Mouse (Mus musculus): Measurements from ENCODE around the gene Slc39a10. TPM values are rescaled to one million over a fixed set of nuclear protein-coding genes. Genes with fewer than 3 reads are reported as not detected.

Gene Slc39a10
- polyA plus RNA-seq (2016; fragmentation: Nextera tagmentation; extraction: Ambion mirVana), result 38.7 and 41.8 TPM in 2 replicates

DNA sequence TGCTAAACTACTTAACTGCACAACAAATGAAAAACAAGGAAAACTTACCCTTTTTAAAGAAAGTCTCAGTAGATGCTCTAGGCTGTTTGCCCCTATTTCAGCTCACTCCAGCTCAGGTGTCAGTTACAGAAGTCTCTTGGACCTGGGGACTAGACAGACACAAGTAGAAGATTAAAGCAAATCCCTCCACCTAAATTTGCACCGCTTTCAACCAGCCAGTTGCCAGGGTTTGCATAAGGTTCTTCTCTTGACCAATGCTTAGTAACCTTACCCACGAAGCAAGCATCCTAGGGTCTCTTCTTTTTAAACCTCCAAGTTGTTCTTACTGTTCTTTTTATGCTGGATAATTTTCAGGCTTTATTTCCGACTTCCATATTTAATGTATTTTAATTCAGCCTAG is at the start of gene Slc39a10:
Gene Slc39a10, minus strand, starts transcription at position 101 of the 400 bp plus-strand sequence.
- no peak within 1 kb of the TSS for H3K27ac ChIP-seq (ENCODE audit: poor library complexity, severe bottlenecking)
- no peaks in the 10 kb centered on the region for H3K9me3 ChIP-seq (replicated peaks)
- WGBS, result 67% methylated on average over 3 of the region's 3 CpGs
- peaks cover 18% of the 10 kb centered on the region for H3K4me1 ChIP-seq (replicated peaks)
- no peak within 1 kb of the TSS for H3K4me3 ChIP-seq
- H3K36me3 ChIP-seq, result no peaks in the 10 kb centered on the region
- no peak within 1 kb of the TSS for H3K9ac ChIP-seq
- ATAC-seq (ENCODE audit: insufficient number of reproducible peaks, low FRiP score), result no peak
- H3K27me3 ChIP-seq (replicated peaks), result no peaks in the 10 kb centered on the region
- no peak within 1 kb of the TSS for H3K4me2 ChIP-seq

DNA sequence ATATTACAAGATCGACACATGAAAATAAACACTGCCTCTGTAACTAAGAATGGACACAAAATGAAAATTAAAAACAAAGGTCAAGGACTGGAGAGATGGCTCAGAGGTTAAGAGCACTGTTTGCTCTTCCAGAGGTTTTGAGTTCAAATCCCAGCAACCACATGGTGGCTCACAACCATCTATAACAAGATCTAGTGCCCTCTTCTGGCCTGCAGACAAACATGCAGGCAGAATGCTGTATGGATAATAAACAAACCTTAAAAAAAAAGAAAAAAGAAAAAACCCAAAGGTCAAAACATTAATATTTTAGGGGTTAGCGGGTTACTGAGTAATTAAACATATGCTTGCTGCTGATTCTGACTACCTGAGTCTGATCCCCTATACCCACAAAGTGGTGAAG is 46.6 kb upstream of the Slc39a10 start:
- H3K9ac ChIP-seq, result no peak overlapping the region
- 0 out of 2 replicates have a peak, but pooled peaks cover 5% of the 10 kb centered on the region for H3K9me3 ChIP-seq (replicated peaks)
- no peaks in the 10 kb centered on the region for H3K4me1 ChIP-seq (replicated peaks)
- 75% methylated on average over 2 of the region's 2 CpGs for WGBS
- H3K27ac ChIP-seq (ENCODE audit: poor library complexity, severe bottlenecking), result no peak overlapping the region
- ATAC-seq (ENCODE audit: insufficient number of reproducible peaks, low FRiP score), result no peak
- no peak overlapping the region for H3K4me2 ChIP-seq
- no peaks in the 10 kb centered on the region for H3K27me3 ChIP-seq (replicated peaks)
- H3K36me3 ChIP-seq, result no peaks in the 10 kb centered on the region
- no peak overlapping the region for H3K4me3 ChIP-seq

DNA sequence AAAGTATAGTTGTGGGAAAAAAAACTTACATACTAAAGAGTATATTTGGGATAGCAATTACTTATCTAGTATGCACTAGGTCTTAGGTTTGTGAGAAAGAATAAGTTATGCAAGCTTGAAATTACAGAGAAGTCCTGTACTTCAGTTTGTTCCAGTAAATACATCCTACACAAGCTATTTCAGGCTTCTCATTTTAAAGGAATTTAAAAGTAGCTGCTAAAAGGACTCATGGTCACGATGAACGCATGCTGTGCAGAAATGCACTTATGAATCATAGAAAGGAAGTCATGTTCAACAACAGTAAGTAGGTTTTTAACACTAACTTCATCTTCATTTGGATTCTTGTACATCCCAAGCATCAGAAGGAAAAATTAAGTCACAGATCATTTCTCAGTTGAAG is 45.0 kb upstream of the Slc39a10 start:
- H3K9me3 ChIP-seq (replicated peaks), result 0 out of 2 replicates have a peak, but pooled peaks cover 5% of the 10 kb centered on the region
- no peak overlapping the region for H3K9ac ChIP-seq
- H3K4me2 ChIP-seq, result no peak overlapping the region
- H3K27me3 ChIP-seq (replicated peaks), result no peaks in the 10 kb centered on the region
- no peaks in the 10 kb centered on the region for H3K36me3 ChIP-seq
- no peak for ATAC-seq (ENCODE audit: insufficient number of reproducible peaks, low FRiP score)
- H3K4me1 ChIP-seq (replicated peaks), result no peaks in the 10 kb centered on the region
- H3K4me3 ChIP-seq, result no peak overlapping the region
- WGBS, result 62% methylated on average over 2 of the region's 2 CpGs
- H3K27ac ChIP-seq (ENCODE audit: poor library complexity, severe bottlenecking), result no peak overlapping the region

DNA sequence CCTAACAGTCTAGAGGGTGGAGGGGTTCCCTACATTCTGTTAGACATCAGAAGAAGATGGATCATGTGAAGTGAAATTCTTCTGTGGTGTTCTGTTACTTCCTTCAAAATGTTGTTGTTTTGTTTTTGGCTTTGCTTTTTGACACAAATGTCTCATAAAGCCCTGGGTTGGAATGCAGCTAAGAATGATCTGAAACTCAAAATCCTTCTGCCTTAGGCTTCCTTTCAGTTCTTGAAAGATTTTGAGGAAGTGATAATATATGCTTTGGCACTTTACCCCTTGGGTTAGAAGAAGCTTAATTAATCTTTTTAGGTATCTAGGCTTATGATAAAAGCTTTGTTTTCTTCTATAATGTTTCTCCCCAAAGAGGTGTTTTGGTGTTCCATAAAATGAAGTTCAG is 34.5 kb upstream of the Slc39a10 start:
- H3K36me3 ChIP-seq, result no peaks in the 10 kb centered on the region
- ATAC-seq (ENCODE audit: insufficient number of reproducible peaks, low FRiP score), result no peak
- no peaks in the 10 kb centered on the region for H3K27me3 ChIP-seq (replicated peaks)
- H3K27ac ChIP-seq (ENCODE audit: poor library complexity, severe bottlenecking), result no peak overlapping the region
- H3K4me1 ChIP-seq (replicated peaks), result no peaks in the 10 kb centered on the region
- H3K9ac ChIP-seq, result no peak overlapping the region
- H3K9me3 ChIP-seq (replicated peaks), result no peaks in the 10 kb centered on the region
- no peak overlapping the region for H3K4me3 ChIP-seq
- H3K4me2 ChIP-seq, result no peak overlapping the region

DNA sequence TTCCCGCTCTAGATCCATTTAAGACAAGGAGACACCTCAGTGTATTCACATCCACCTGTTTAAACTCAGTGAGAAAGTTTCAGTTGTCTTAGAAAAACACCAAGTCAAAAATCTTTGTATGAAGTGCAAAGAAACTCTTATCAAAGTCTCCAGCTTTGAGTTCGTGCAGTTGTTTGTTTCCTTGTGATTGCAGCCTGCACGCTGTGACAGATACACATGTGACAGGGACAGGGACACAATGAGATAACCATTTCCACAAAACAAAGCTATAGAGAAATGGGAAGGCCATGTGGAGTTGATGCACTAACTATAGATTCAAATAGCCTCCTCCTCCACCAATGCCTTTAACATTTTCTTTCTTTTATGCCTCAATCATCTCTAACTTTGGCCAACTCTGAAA is 33.6 kb upstream of the Slc39a10 start:
- H3K4me1 ChIP-seq (replicated peaks), result no peaks in the 10 kb centered on the region
- ATAC-seq (ENCODE audit: insufficient number of reproducible peaks, low FRiP score), result no peak
- no peak overlapping the region for H3K27ac ChIP-seq (ENCODE audit: poor library complexity, severe bottlenecking)
- H3K9me3 ChIP-seq (replicated peaks), result no peaks in the 10 kb centered on the region
- no peak overlapping the region for H3K4me2 ChIP-seq
- H3K27me3 ChIP-seq (replicated peaks), result no peaks in the 10 kb centered on the region
- WGBS, result 31% methylated on average over 3 of the region's 3 CpGs
- no peaks in the 10 kb centered on the region for H3K36me3 ChIP-seq
- H3K4me3 ChIP-seq, result no peak overlapping the region
- H3K9ac ChIP-seq, result no peak overlapping the region

DNA sequence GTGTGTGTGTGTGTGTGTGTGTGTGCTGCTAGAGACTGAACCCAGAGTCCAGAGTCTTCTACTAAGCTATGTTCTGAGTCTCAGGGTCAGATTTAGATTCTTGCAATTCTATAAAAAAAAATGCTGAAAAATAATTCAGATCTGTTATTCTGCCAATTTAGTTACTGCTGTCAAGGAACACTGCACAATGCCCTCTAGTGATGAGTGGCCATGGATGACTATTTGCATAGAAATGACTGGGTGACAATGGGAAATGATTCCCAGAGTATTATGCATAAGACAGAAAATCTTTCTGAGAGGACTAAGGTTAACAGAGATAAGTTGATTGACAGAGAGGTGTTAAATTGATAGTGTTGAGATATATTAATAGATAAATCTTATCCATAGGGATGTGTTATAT is 32.3 kb upstream of the Slc39a10 start:
- no peak overlapping the region for H3K9ac ChIP-seq
- no peaks in the 10 kb centered on the region for H3K4me1 ChIP-seq (replicated peaks)
- no peak overlapping the region for H3K27ac ChIP-seq (ENCODE audit: poor library complexity, severe bottlenecking)
- H3K4me2 ChIP-seq, result no peak overlapping the region
- H3K9me3 ChIP-seq (replicated peaks), result no peaks in the 10 kb centered on the region
- no peak overlapping the region for H3K4me3 ChIP-seq
- no peaks in the 10 kb centered on the region for H3K27me3 ChIP-seq (replicated peaks)
- no peaks in the 10 kb centered on the region for H3K36me3 ChIP-seq
- no peak for ATAC-seq (ENCODE audit: insufficient number of reproducible peaks, low FRiP score)

DNA sequence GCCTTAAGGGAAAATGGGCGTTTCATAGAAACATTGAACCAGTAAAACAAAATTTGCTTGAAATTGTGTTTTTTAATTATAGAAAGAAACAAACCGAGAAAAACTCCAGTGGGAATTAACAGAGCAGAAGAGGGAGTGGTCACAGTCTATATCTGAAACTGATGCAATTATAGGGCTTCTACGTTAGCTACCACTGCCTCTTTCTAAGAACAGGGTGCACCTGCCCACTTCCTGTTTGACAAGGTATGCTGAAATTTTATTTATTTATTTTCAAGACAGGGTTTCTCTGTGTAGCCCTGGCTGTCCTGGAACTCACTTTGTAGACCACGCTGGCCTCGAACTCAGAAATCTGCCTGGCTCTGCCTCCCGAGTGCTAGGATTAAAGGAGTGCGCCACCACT is 30.3 kb upstream of the Slc39a10 start:
- WGBS, result 84% methylated on average over 7 of the region's 7 CpGs

DNA sequence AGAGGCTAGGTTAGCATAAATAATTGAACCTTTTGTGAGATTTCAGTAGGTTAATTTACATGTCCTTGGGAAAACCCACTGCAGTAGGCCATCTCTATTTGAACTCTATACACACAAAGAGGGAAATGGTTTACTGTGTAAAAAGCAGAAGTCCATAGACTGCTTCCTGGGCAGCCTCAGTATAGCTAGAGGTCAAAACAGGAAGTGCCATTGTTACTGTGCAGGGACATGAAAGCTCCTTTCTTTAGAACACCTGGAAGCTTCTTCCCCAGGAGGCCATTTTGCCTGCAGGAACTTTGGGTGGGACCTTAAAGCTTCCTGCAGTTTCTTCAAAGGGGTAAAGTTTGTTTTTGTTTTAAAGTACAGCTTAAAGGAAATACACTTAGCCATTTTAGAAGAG is 29.0 kb upstream of the Slc39a10 start:
- Histone ChIP-seq H3K27ac (ENCODE audit: poor library complexity, severe bottlenecking) (no peak overlapping the region), H3K36me3 (no peaks in the 10 kb centered on the region), H3K9me3 (replicated peaks) (no peaks in the 10 kb centered on the region), H3K27me3 (replicated peaks) (no peaks in the 10 kb centered on the region), H3K4me3 (no peak overlapping the region), H3K4me1 (replicated peaks) (no peaks in the 10 kb centered on the region), H3K4me2 (no peak overlapping the region), H3K9ac (no peak overlapping the region)
- no peak for ATAC-seq (ENCODE audit: insufficient number of reproducible peaks, low FRiP score)

More for the DNA sequence above, 30.3 kb upstream of the Slc39a10 start:
- no peak overlapping the region for H3K27ac ChIP-seq (ENCODE audit: poor library complexity, severe bottlenecking)
- no peaks in the 10 kb centered on the region for H3K9me3 ChIP-seq (replicated peaks)
- H3K4me3 ChIP-seq, result no peak overlapping the region
- no peaks in the 10 kb centered on the region for H3K36me3 ChIP-seq
- H3K27me3 ChIP-seq (replicated peaks), result no peaks in the 10 kb centered on the region
- H3K4me2 ChIP-seq, result no peak overlapping the region
- no peaks in the 10 kb centered on the region for H3K4me1 ChIP-seq (replicated peaks)
- no peak overlapping the region for H3K9ac ChIP-seq
- no peak for ATAC-seq (ENCODE audit: insufficient number of reproducible peaks, low FRiP score)

DNA sequence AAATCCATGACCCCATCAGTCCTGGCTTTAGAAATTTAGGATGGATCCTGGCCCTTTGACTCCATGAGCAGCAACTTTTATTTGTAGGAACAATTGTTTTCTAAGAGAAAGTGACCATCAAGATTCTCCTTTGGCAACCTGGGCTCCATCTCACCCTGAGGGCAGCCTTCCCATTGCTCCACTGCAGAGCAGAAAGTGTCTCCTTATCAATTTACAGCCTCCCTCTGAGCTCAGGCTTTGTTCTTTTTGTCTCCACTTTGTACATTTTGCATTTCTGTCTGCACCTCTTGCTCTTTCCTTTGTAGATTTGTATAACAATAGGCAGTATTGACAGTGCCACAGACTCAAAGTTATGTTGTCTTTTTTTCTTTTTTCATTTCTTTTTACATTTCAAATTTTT is 23.6 kb upstream of the Slc39a10 start:
- no peaks in the 10 kb centered on the region for H3K27me3 ChIP-seq (replicated peaks)
- H3K9me3 ChIP-seq (replicated peaks), result peaks cover 7% of the 10 kb centered on the region
- H3K4me2 ChIP-seq, result no peak overlapping the region
- 0 out of 2 replicates have a peak, but pooled peaks cover 3% of the 10 kb centered on the region for H3K4me1 ChIP-seq (replicated peaks)
- no peak overlapping the region for H3K9ac ChIP-seq
- no peak overlapping the region for H3K4me3 ChIP-seq
- ATAC-seq (ENCODE audit: insufficient number of reproducible peaks, low FRiP score), result no peak
- H3K36me3 ChIP-seq, result no peaks in the 10 kb centered on the region
- H3K27ac ChIP-seq (ENCODE audit: poor library complexity, severe bottlenecking), result no peak overlapping the region

DNA sequence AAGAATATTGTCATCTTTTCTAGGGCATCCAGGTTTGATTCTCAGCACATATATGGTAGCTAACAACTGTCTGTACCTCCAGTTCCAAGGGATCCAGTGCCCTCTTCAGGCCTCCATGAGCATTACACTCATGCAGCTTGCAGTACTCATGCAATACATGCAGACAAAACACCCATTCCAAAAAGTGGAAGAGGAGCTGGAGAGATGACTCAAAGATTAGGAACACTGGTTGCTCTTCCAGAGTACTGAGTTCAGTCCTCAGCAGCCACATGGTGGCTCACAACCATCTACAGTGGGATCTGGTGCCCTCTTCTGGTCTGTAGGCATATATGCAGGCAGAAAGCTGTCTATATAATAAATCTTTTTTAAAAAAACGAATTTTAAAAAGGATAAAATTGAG is 21.7 kb upstream of the Slc39a10 start:
- 0 out of 2 replicates have a peak, but pooled peaks cover 3% of the 10 kb centered on the region for H3K4me1 ChIP-seq (replicated peaks)
- H3K27ac ChIP-seq (ENCODE audit: poor library complexity, severe bottlenecking), result no peak overlapping the region
- H3K36me3 ChIP-seq, result no peaks in the 10 kb centered on the region
- peaks cover 7% of the 10 kb centered on the region for H3K9me3 ChIP-seq (replicated peaks)
- no peak for ATAC-seq (ENCODE audit: insufficient number of reproducible peaks, low FRiP score)
- no peak overlapping the region for H3K4me3 ChIP-seq
- no peaks in the 10 kb centered on the region for H3K27me3 ChIP-seq (replicated peaks)
- H3K9ac ChIP-seq, result no peak overlapping the region
- WGBS, result 52% methylated on average over 1 of the region's 1 CpGs
- H3K4me2 ChIP-seq, result no peak overlapping the region

DNA sequence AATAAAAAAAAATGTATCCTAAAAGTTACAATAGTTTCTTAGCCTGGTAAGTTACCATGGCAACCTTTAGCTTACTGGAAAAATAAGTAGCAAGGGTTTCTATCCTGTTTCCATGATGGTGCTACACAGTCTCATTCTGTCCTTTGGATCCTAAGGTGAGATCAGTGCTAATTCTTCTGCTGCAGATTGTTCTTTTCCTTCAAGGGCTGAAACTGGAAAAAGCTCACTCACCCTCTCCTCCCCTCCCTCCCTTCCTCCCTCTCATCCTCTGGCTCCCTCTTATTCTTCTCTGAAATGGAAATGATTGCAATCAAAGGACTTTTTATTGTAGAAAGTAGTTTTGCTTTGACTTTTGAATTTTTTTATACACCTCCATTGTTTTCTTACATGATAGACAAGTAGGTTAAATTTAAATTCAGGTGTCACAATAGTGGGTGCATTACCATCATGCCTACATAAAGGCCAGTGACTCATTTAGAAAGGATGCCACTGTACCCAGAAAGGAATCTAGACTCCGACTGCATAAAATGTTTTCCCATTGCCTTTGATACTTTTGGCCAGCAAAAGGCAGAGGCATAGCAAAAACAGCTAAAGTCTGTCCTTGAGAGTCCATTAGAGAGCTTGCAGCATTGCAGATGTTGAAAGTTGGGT is 20.0 kb upstream of the Slc39a10 start:
- Histone ChIP-seq H3K9me3 (replicated peaks) (peaks cover 7% of the 10 kb centered on the region), H3K27ac (ENCODE audit: poor library complexity, severe bottlenecking) (no peak overlapping the region), H3K4me1 (replicated peaks) (peaks cover 6% of the 10 kb centered on the region; the same call in 1 of the 2 replicates), H3K27me3 (replicated peaks) (no peaks in the 10 kb centered on the region), H3K9ac (no peak overlapping the region), H3K36me3 (no peaks in the 10 kb centered on the region), H3K4me2 (no peak overlapping the region), H3K4me3 (no peak overlapping the region)
- no peak for ATAC-seq (ENCODE audit: insufficient number of reproducible peaks, low FRiP score)
- WGBS, result 70% methylated on average over 1 of the region's 1 CpGs

DNA sequence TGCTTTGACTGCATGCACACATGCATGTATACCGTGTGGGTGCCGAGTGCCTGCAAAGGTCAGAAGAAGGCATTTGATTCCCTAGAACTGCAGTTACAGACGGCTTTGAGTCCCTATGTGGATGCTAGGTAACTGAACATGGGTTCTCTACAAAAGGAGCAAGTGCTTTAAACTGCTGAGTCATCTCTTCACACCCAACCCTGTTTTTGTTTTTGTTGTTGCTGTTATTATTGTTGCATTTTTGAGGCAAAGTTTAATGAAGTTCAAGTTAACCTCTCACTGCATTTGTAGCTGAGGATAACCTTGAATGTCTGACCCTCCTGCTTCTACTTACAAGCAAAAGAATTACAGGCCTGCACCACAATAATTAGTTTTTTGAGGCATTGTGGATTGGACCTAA is 17.5 kb upstream of the Slc39a10 start:
- Histone ChIP-seq H3K4me3 (no peak overlapping the region), H3K27ac (ENCODE audit: poor library complexity, severe bottlenecking) (no peak overlapping the region), H3K27me3 (replicated peaks) (no peaks in the 10 kb centered on the region), H3K9ac (no peak overlapping the region), H3K36me3 (no peaks in the 10 kb centered on the region), H3K4me1 (replicated peaks) (peaks cover 3% of the 10 kb centered on the region; the same call in 1 of the 2 replicates), H3K4me2 (no peak overlapping the region), H3K9me3 (replicated peaks) (peaks cover 7% of the 10 kb centered on the region)
- no peak for ATAC-seq (ENCODE audit: insufficient number of reproducible peaks, low FRiP score)
- WGBS, result 77% methylated on average over 3 of the region's 3 CpGs
